Mouse (Mus musculus) gastrocnemius, adult 18-20 months (tissue): Measurements from ENCODE around the gene Grip1. TPM values are rescaled to one million over a fixed set of nuclear protein-coding genes. Genes with fewer than 3 reads are reported as not detected.

Experiments used
- DNase-seq: peaks from one replicate; pipeline ENCODE4 v3.0.0; 2021; ENCODE audit warnings: low spot score
- total RNA-seq, 2 experiments: library from RNA; stranded (reverse); gene quantifications; 2 replicates each; pipeline ENCODE4 v1.2.3; 2021

The Grip1 gene
- total RNA-seq, 2 experiments from 2014 or later, result not detected

GRCm38 (mm10) chr10:119935231-119935630, 481.6 kb downstream of the Grip1 start:
- no peak for DNase-seq

GRCm38 (mm10) chr10:119937481-119937880, 483.9 kb downstream of the Grip1 start:
- DNase-seq, result no peak

GRCm38 (mm10) chr10:119943906-119944305, 490.3 kb downstream of the Grip1 start:
- DNase-seq, result no peak

GRCm38 (mm10) chr10:119951460-119951859, 497.8 kb downstream of the Grip1 start:
- DNase-seq, result no peak

- DNase-seq, result peak; percentile 6
These were observed 503.8 kb downstream of the Grip1 start for GRCm38 (mm10) chr10:119957260-119957955.

GRCm38 (mm10) chr10:119960915-119961314, 507.3 kb downstream of the Grip1 start:
- no peak for DNase-seq

GRCm38 (mm10) chr10:119966321-119966720, 512.7 kb downstream of the Grip1 start:
- no peak for DNase-seq

GRCm38 (mm10) chr10:119979396-119979795, 525.8 kb downstream of the Grip1 start:
- DNase-seq, result no peak

- DNase-seq, result no peak
These were observed 526.4 kb downstream of the Grip1 start for GRCm38 (mm10) chr10:119980032-119980431.

- no peak for DNase-seq
These were observed 530.7 kb downstream of the Grip1 start for GRCm38 (mm10) chr10:119984299-119984698.

GRCm38 (mm10) chr10:119998475-119998874, 544.8 kb downstream of the Grip1 start:
- no peak for DNase-seq

GRCm38 (mm10) chr10:120002149-120002548, 548.5 kb downstream of the Grip1 start:
- DNase-seq, result no peak

GRCm38 (mm10) chr10:120004096-120004495, 550.5 kb downstream of the Grip1 start:
- DNase-seq, result no peak

- no peak for DNase-seq
These were observed 552.0 kb downstream of the Grip1 start for GRCm38 (mm10) chr10:120005581-120005980.

GRCm38 (mm10) chr10:120012331-120012730, 558.7 kb downstream of the Grip1 start:
- no peak for DNase-seq

GRCm38 (mm10) chr10:120015117-120015516, 561.5 kb downstream of the Grip1 start:
- DNase-seq, result no peak

- no peak for DNase-seq
These were observed 572.8 kb downstream of the Grip1 start for GRCm38 (mm10) chr10:120026437-120026836.

- DNase-seq, result no peak
These were observed 577.3 kb downstream of the Grip1 start for GRCm38 (mm10) chr10:120030901-120031300.

GRCm38 (mm10) chr10:120031316-120031715, 577.7 kb downstream of the Grip1 start:
- no peak for DNase-seq

GRCm38 (mm10) chr10:120033866-120034265, 580.2 kb downstream of the Grip1 start:
- DNase-seq, result no peak

- no peak for DNase-seq
These were observed 581.6 kb downstream of the Grip1 start for GRCm38 (mm10) chr10:120035211-120035733.

- DNase-seq, result no peak
These were observed 582.2 kb downstream of the Grip1 start for GRCm38 (mm10) chr10:120035824-120036223.

- no peak for DNase-seq
These were observed 584.6 kb downstream of the Grip1 start for GRCm38 (mm10) chr10:120038194-120038593.
